In the genomic region with DNA sequence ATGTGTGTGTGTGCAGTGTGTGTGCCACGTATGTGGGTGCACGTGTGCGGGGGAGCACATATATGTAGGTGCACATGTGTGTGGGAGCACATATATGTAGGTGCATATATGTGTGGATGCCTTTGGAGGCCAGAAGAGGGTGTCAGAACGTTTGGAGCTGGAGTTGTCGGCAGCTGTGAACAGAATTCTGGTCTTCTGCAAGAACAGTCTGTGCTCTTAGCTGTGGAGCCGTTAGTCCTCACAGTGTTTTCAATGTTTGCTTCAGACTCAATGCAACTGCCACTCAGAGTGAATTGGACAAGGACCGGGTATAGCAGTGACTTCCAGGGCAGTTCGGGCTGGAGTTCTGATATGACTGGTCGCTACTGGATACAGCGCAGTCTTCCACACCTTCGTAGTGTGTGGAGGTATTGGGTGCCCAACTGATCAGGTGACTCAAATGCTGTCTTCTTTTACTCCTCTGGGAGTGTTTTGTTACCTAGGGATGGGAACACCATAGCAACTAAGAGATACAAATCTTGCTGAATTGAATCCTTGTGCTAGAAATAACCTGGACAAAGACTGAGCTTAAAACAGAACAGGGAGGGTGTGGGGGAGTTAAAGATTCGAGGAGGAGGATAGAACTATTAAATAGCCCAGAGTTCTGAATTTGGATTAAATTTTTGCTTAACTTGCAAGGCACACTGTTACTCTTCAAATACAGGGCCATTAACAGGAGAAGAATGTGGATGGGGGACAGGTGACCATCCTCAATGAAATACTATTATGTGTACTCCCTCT, we compare ENCODE assay signal across 7 mouse cellular contexts. TPM values are rescaled to one million over a fixed set of nuclear protein-coding genes. Genes with fewer than 3 reads are reported as not detected.
DNase-seq lines count a peak whose midpoint lies in the region; ATAC-seq and TF ChIP-seq lines count a peak whose summit lies in the region.

No protein-coding gene starts in this region.

- H3K9ac ChIP-seq in lung, postnatal 0 days (replicated peaks; ENCODE audit: low read depth): peak overlapping the region; percentile 4
- no peak overlapping the region for H3K9ac ChIP-seq in stomach, embryonic 14.5 days (replicated peaks; ENCODE audit: low read depth, low read length)

- H3K4me3 ChIP-seq in lung, postnatal 0 days (ENCODE audit: low read depth, low read length): peak overlapping the region; percentile 79
- 0 out of 2 replicates have a peak overlapping the region, but pooled peaks have one; percentile 31 for H3K4me3 ChIP-seq in embryonic fibroblast, embryonic 13.5 days (ENCODE audit: insufficient read depth, low read length)
- H3K4me3 ChIP-seq in limb, embryonic 10.5 days: peak overlapping the region; percentile 85
- peak overlapping the region; percentile 81 for H3K4me3 ChIP-seq in stomach, embryonic 14.5 days (ENCODE audit: low read depth, low read length)

- no peak for TF ChIP-seq POLR2A in embryonic fibroblast, embryonic 13.5 days (IDR thresholded peaks at IDR 0.05; ENCODE audit: low read depth, low read length)

- H3K27me3 ChIP-seq in lung, postnatal 0 days (replicated peaks; ENCODE audit: insufficient read depth, low read length): no peaks in the 10 kb centered on the region
- peaks cover 5% of the 10 kb centered on the region; the same call in 1 of the 2 replicates for H3K27me3 ChIP-seq in limb, embryonic 10.5 days (ENCODE audit: low read depth, poor library complexity, severe bottlenecking)
- H3K27me3 ChIP-seq in stomach, embryonic 14.5 days (ENCODE audit: control insufficient read depth, insufficient read depth, low read length): no peaks in the 10 kb centered on the region

- no peak for ATAC-seq in lung, postnatal 0 days
- ATAC-seq in stomach, embryonic 14.5 days (ENCODE audit: insufficient number of reproducible peaks, insufficient read depth, low FRiP score, low read depth): no peak

- H3K36me3 ChIP-seq in lung, postnatal 0 days (ENCODE audit: insufficient read depth, low read length): no peaks in the 10 kb centered on the region
- H3K36me3 ChIP-seq in limb, embryonic 10.5 days: no peaks in the 10 kb centered on the region
- no peaks in the 10 kb centered on the region for H3K36me3 ChIP-seq in stomach, embryonic 14.5 days (ENCODE audit: control insufficient read depth, insufficient read depth, low read length)

- TF ChIP-seq CTCF in lung, postnatal 0 days (IDR thresholded peaks at IDR 0.05): no peak
- no peak for TF ChIP-seq CTCF in embryonic fibroblast, embryonic 13.5 days (IDR thresholded peaks at IDR 0.05; ENCODE audit: borderline replicate concordance, insufficient read depth, low read length)

- no peaks in the 10 kb centered on the region for H3K4me1 ChIP-seq in lung, postnatal 0 days (ENCODE audit: insufficient read depth, low read depth, low read length)
- H3K4me1 ChIP-seq in embryonic fibroblast, embryonic 13.5 days (ENCODE audit: control insufficient read depth, insufficient read depth, low read length): no peaks in the 10 kb centered on the region
- peaks cover 13% of the 10 kb centered on the region for H3K4me1 ChIP-seq in limb, embryonic 10.5 days
- H3K4me1 ChIP-seq in stomach, embryonic 14.5 days (ENCODE audit: control insufficient read depth, insufficient read depth, low read length): no peaks in the 10 kb centered on the region

- DNase-seq in lung, postnatal 0 days (ENCODE audit: low spot score): no peak
- DNase-seq in lung, postnatal 25 days (ENCODE audit: low spot score): no peak
- DNase-seq in limb, embryonic 10.5 days (ENCODE audit: low spot score): no peak
- no peak for DNase-seq in cerebellum, adult 18-20 months
- no peak for DNase-seq in lung, postnatal 10 days

- TF ChIP-seq EP300 in lung, postnatal 0 days (IDR thresholded peaks at IDR 0.05): no peak

- no peaks in the 10 kb centered on the region for H3K9me3 ChIP-seq in lung, postnatal 0 days (ENCODE audit: low read length)
- no peaks in the 10 kb centered on the region for H3K9me3 ChIP-seq in limb, embryonic 10.5 days (replicated peaks)
- no peaks in the 10 kb centered on the region for H3K9me3 ChIP-seq in stomach, embryonic 14.5 days (ENCODE audit: control insufficient read depth, low read depth, low read length)

- H3K4me2 ChIP-seq in lung, postnatal 0 days (replicated peaks; ENCODE audit: low read depth, low read length): peak overlapping the region; percentile 94
- H3K4me2 ChIP-seq in stomach, embryonic 14.5 days (replicated peaks; ENCODE audit: low read depth, low read length): peak overlapping the region; percentile 90

- 77% methylated on average over 12 of the region's 12 CpGs for WGBS in lung, postnatal 0 days
- 88% methylated on average over 12 of the region's 12 CpGs for WGBS in limb, embryonic 10.5 days
- WGBS in stomach, embryonic 14.5 days: 82% methylated on average over 12 of the region's 12 CpGs

- H3K27ac ChIP-seq in lung, postnatal 0 days (ENCODE audit: low read length): peak overlapping the region; percentile 68
- H3K27ac ChIP-seq in embryonic fibroblast, embryonic 13.5 days (ENCODE audit: insufficient read depth, low read length): no peak overlapping the region
- H3K27ac ChIP-seq in limb, embryonic 10.5 days: peak overlapping the region; percentile 96
- H3K27ac ChIP-seq in stomach, embryonic 14.5 days (ENCODE audit: low read length): peak overlapping the region; percentile 86; the same call in 1 of the 2 replicates

RNA-seq across cellular contexts. Expression of gene Lrrc8b, which starts 1.0 kb away (rescaled TPM):
- 7.5 and 7.6 TPM in 2 replicates for polyA plus RNA-seq in lung, postnatal 0 days (2015; fragmentation: Nextera tagmentation; extraction: Ambion mirVana)
- polyA plus RNA-seq in embryonic fibroblast, embryonic 13.5 days (2011; ENCODE audit: insufficient read length, low read depth, missing spikeins): 11.4 and 12.4 TPM in 2 replicates
- 3.7 and 4.7 TPM in 2 replicates for polyA plus RNA-seq in limb, embryonic 10.5 days (2016; fragmentation: Nextera tagmentation; extraction: Ambion mirVana)
- polyA plus RNA-seq in stomach, embryonic 14.5 days (2014; fragmentation: Nextera tagmentation; extraction: Ambion mirVana): 9.4 and 11.2 TPM in 2 replicates

Comparison
In these comparisons a context has a peak if more than half of its experiments do, and no peak if none do; other contexts are left out.
1. H3K4me3 ChIP-seq: peak in every context shown above with its lines; median percentile 85 in limb, embryonic 10.5 days; 81 in stomach, embryonic 14.5 days; 79 in lung, postnatal 0 days; 31 in embryonic fibroblast, embryonic 13.5 days.